In genomic region chr3:96237904-96238511, GRCm38 (mm10) we compare ENCODE assay signal across 8 mouse cellular contexts. TPM values are rescaled to one million over a fixed set of nuclear protein-coding genes. Genes with fewer than 3 reads are reported as not detected.
A peak's percentile ranks its signal among the peaks of the same experiment; 100 is the strongest.
DNase-seq lines count a peak whose midpoint lies in the region; ATAC-seq and TF ChIP-seq lines count a peak whose summit lies in the region.

No protein-coding gene starts in this region.

- in situ Hi-C loops in CH12.LX (cut with MboI; ENCODE audit: low pct_ligation_motif_present, low pct_unique_long_range_greater_than_20kb, low sequenced_read_pairs): no loop called here

- no peaks in the 10 kb centered on the region for H3K36me3 ChIP-seq in CH12.LX (replicated peaks in 1 of 2; ENCODE audit: control insufficient read depth in 1 of 2, insufficient read depth in 1 of 2, low read length in 1 of 2)
- H3K36me3 ChIP-seq in forebrain, embryonic 10.5 days (replicated peaks): no peaks in the 10 kb centered on the region
- H3K36me3 ChIP-seq in liver, embryonic 13.5 days: no peaks in the 10 kb centered on the region

- peak overlapping the region; percentile 55 to 84 (median 76) for H3K4me3 ChIP-seq in CH12.LX (replicated peaks in 1 of 3; ENCODE audit: low read depth in 2 of 3, low read length in 2 of 3, poor library complexity in 1 of 3)
- H3K4me3 ChIP-seq in forebrain, embryonic 10.5 days: peak overlapping the region; percentile 59
- H3K4me3 ChIP-seq in liver, embryonic 13.5 days (replicated peaks): peak overlapping the region; percentile 64

- peak overlapping the region; percentile 31 for H3K4me2 ChIP-seq in CH12.LX (ENCODE audit: insufficient read depth, low read depth, poor library complexity, severe bottlenecking)
- H3K4me2 ChIP-seq in liver, embryonic 13.5 days: peak overlapping the region; percentile 79

- ATAC-seq in liver, embryonic 13.5 days (ENCODE audit: low read depth): no peak; the same call in 1 of the 2 replicates

- TF ChIP-seq EP300 in CH12.LX (IDR thresholded peaks at IDR 0.05; ENCODE audit: low read length): no peak

- H3K27ac ChIP-seq in CH12.LX (ENCODE audit: insufficient read depth, low read depth): peak overlapping the region; percentile 92
- H3K27ac ChIP-seq in forebrain, embryonic 10.5 days: peak overlapping the region; percentile 93
- H3K27ac ChIP-seq in liver, embryonic 13.5 days: peak overlapping the region; percentile 97

- peak; percentile 81 for TF ChIP-seq POLR2A in CH12.LX (IDR thresholded peaks at IDR 0.05; ENCODE audit: low read depth, low read length)

- no peak for TF ChIP-seq RAD21 in CH12.LX (IDR thresholded peaks at IDR 0.05; ENCODE audit: low read depth, low read length)

- dilution Hi-C loops in CH12.LX (cut with MboI; ENCODE audit: extremely low pct_ligation_motif_present, extremely low pct_unique_long_range_greater_than_20kb, low sequenced_read_pairs): no loop called here

- peak overlapping the region; percentile 80 for H3K9ac ChIP-seq in CH12.LX (ENCODE audit: insufficient read depth, low read depth)
- peak overlapping the region; percentile 88 for H3K9ac ChIP-seq in liver, embryonic 13.5 days

- no peaks in the 10 kb centered on the region for H3K79me2 ChIP-seq in CH12.LX (replicated peaks; ENCODE audit: control insufficient read depth, extremely low read depth, insufficient read depth, poor library complexity, severe bottlenecking)

- DNase-seq in heart, adult 11 months: peak; percentile 79
- no peak for DNase-seq in heart, postnatal 10 days
- peak; percentile 74 for DNase-seq in CH12.LX (ENCODE audit: extremely low read depth)
- peak; percentile 52 for DNase-seq in forebrain, embryonic 10.5 days (ENCODE audit: extremely low spot score, low spot score)
- DNase-seq in liver, embryonic 13.5 days: peak; percentile 50
- no peak for DNase-seq in right cerebral cortex, postnatal 10 days (ENCODE audit: low spot score in 2 of 2)
- no peak for DNase-seq in thymus, postnatal 10 days (ENCODE audit: low spot score in 2 of 2)
- DNase-seq in adrenal gland, postnatal 10 days: no peak

- H3K27me3 ChIP-seq in CH12.LX (replicated peaks): no peaks in the 10 kb centered on the region
- no peaks in the 10 kb centered on the region for H3K27me3 ChIP-seq in forebrain, embryonic 10.5 days (ENCODE audit: poor library complexity, severe bottlenecking)
- no peaks in the 10 kb centered on the region for H3K27me3 ChIP-seq in liver, embryonic 13.5 days

- WGBS in forebrain, embryonic 10.5 days: 1% methylated on average over 12 of the region's 12 CpGs
- WGBS in liver, embryonic 13.5 days (ENCODE audit: insufficient replicate concordance): under 1% methylated on average over 12 of the region's 12 CpGs

- no peak for TF ChIP-seq CTCF in CH12.LX (conservative IDR thresholded peaks at IDR 0.05 in 1 of 2, IDR thresholded peaks at IDR 0.05 in 1 of 2; ENCODE audit: low read depth in 2 of 2, low read length in 2 of 2)

- H3K4me1 ChIP-seq in CH12.LX (ENCODE audit: control insufficient read depth in 1 of 2, insufficient read depth in 2 of 2): peaks cover under 1 to 48% of the 10 kb centered on the region in 2 experiments; a peak in 3 of 4 replicates
- H3K4me1 ChIP-seq in forebrain, embryonic 10.5 days: peaks cover 34% of the 10 kb centered on the region
- H3K4me1 ChIP-seq in liver, embryonic 13.5 days (replicated peaks): peaks cover 48% of the 10 kb centered on the region

- intact Hi-C loops in heart, postnatal 10 days (cut with DNase I): loop anchor here (2.0 kb wide), 1 partner anchor 15 kb away; no protein-coding TSS in a partner anchor

- H3K9me3 ChIP-seq in CH12.LX (replicated peaks; ENCODE audit: low read length): no peaks in the 10 kb centered on the region
- H3K9me3 ChIP-seq in forebrain, embryonic 10.5 days: no peaks in the 10 kb centered on the region
- H3K9me3 ChIP-seq in liver, embryonic 13.5 days (replicated peaks): no peaks in the 10 kb centered on the region

TF ChIP-seq in CH12.LX, 34 proteins besides CTCF, POLR2A, EP300 and RAD21:
- TF ChIP-seq NELFE (IDR thresholded peaks at IDR 0.05; ENCODE audit: low read depth, low read length) (peak; percentile 10; the same call in 1 of the 2 replicates), ZMIZ1 (IDR thresholded peaks at IDR 0.05; ENCODE audit: low read depth, low read length) (peak; percentile 98), USF2 (conservative IDR thresholded peaks at IDR 0.05; ENCODE audit: low read depth, low read length) (0 out of 2 replicates have a peak, but pooled peaks have one; percentile 34), ELF1 (IDR thresholded peaks at IDR 0.05; ENCODE audit: low read depth, low read length) (no peak), POLR2AphosphoS2 (IDR thresholded peaks at IDR 0.05; ENCODE audit: low read depth, low read length) (peak; percentile 99), UBTF (IDR thresholded peaks at IDR 0.05; ENCODE audit: low read depth, low read length) (no peak), ZC3H11A (IDR thresholded peaks at IDR 0.05; ENCODE audit: low read depth, low read length) (no peak), HCFC1 (IDR thresholded peaks at IDR 0.05; ENCODE audit: low read depth, low read length) (peak; percentile 17; the same call in 1 of the 2 replicates), NRF1 (IDR thresholded peaks at IDR 0.05; ENCODE audit: low read depth, low read length) (no peak)
TF ChIP-seq in CH12.LX: peak in this region for 5.

RNA-seq across cellular contexts. Expression of gene Hist2h3c2, which starts 0.9 kb away (rescaled TPM):
- 10 to 100 TPM; 78.6 to 96.2 TPM for total RNA-seq in heart, postnatal 10 days (2021)
- 1,105 and 1,173 TPM in 2 replicates for total RNA-seq in CH12.LX (2012; rRNA removed)
- total RNA-seq in CH12.LX (2014; rRNA removed): 11.0 and 15.3 TPM in 2 replicates
- 1.3 TPM in 2 replicates for polyA plus RNA-seq in CH12.LX (2012; ENCODE audit: insufficient read length, low read depth)
- 5.9 and 6.4 TPM in 2 replicates for polyA plus RNA-seq in forebrain, embryonic 10.5 days (2016; fragmentation: Nextera tagmentation; extraction: Ambion mirVana)
- 9.8 and 20.7 TPM in 2 replicates for polyA plus RNA-seq in liver, embryonic 13.5 days (2015; fragmentation: Nextera tagmentation; extraction: Ambion mirVana)
- total RNA-seq in adrenal gland, postnatal 10 days (2021): 100 to 1,000 TPM; 135 to 152 TPM

RNA-seq across cellular contexts. Expression of gene Hist2h2aa2, which starts 2.1 kb away (rescaled TPM):
- 100 to 1,000 TPM; 615 to 716 TPM for total RNA-seq in heart, postnatal 10 days (2021)
- total RNA-seq in CH12.LX (2012; rRNA removed): 4,203 and 5,136 TPM in 2 replicates
- not detected in 2 replicates for total RNA-seq in CH12.LX (2014; rRNA removed)
- polyA plus RNA-seq in CH12.LX (2012; ENCODE audit: insufficient read length, low read depth): 2.5 and 2.7 TPM in 2 replicates
- 19.2 and 34.4 TPM in 2 replicates for polyA plus RNA-seq in forebrain, embryonic 10.5 days (2016; fragmentation: Nextera tagmentation; extraction: Ambion mirVana)
- 53.6 and 86.4 TPM in 2 replicates for polyA plus RNA-seq in liver, embryonic 13.5 days (2015; fragmentation: Nextera tagmentation; extraction: Ambion mirVana)
- total RNA-seq in adrenal gland, postnatal 10 days (2021): 1,000 to 10,000 TPM in 1 of 2 experiments, 100 to 1,000 TPM in 1; 944 to 1,071 TPM

RNA-seq across cellular contexts. Expression of gene Hist2h2aa1, which starts 7.3 kb away (rescaled TPM):
- total RNA-seq in heart, postnatal 10 days (2021): 10 to 100 TPM; 21.8 to 28.9 TPM
- total RNA-seq in CH12.LX (2012; rRNA removed): 1,248 and 1,515 TPM in 2 replicates
- total RNA-seq in CH12.LX (2014; rRNA removed): 48.1 and 113 TPM in 2 replicates
- 0.64 and 0.98 TPM in 2 replicates for polyA plus RNA-seq in CH12.LX (2012; ENCODE audit: insufficient read length, low read depth)
- 8.1 and 16.6 TPM in 2 replicates for polyA plus RNA-seq in forebrain, embryonic 10.5 days (2016; fragmentation: Nextera tagmentation; extraction: Ambion mirVana)
- polyA plus RNA-seq in liver, embryonic 13.5 days (2015; fragmentation: Nextera tagmentation; extraction: Ambion mirVana): 26.9 and 40.6 TPM in 2 replicates
- total RNA-seq in adrenal gland, postnatal 10 days (2021): 10 to 100 TPM; 27.3 to 37.4 TPM

RNA-seq across cellular contexts. Expression of gene Hist2h3c1, which starts 8.5 kb away (rescaled TPM):
- total RNA-seq in heart, postnatal 10 days (2021): under 1 TPM in 1 of 2 experiments, not detected in 1; 0.22 TPM
- 0.67 and 1.4 TPM in 2 replicates for total RNA-seq in CH12.LX (2012; rRNA removed)
- total RNA-seq in CH12.LX (2014; rRNA removed): 1.2 and 1.4 TPM in 2 replicates
- polyA plus RNA-seq in CH12.LX (2012; ENCODE audit: insufficient read length, low read depth): 0.33 and 0.34 TPM in 2 replicates
- 0.86 TPM in 1 of 2 replicates, not detected in the other for polyA plus RNA-seq in forebrain, embryonic 10.5 days (2016; fragmentation: Nextera tagmentation; extraction: Ambion mirVana)
- polyA plus RNA-seq in liver, embryonic 13.5 days (2015; fragmentation: Nextera tagmentation; extraction: Ambion mirVana): 2.3 TPM in 2 replicates
- under 1 TPM in 1 of 2 experiments, not detected in 1; 0.39 TPM for total RNA-seq in adrenal gland, postnatal 10 days (2021)

RNA-seq across cellular contexts. Expression of gene Hist2h2be, which starts 17.1 kb away (rescaled TPM):
- 1 to 10 TPM; 4.6 to 5.9 TPM for total RNA-seq in heart, postnatal 10 days (2021)
- total RNA-seq in CH12.LX (2012; rRNA removed) (3.8 and 3.9 TPM in 2 replicates), CH12.LX (2014; rRNA removed) (2.9 and 4.0 TPM in 2 replicates)
- 2.3 and 2.5 TPM in 2 replicates for polyA plus RNA-seq in CH12.LX (2012; ENCODE audit: insufficient read length, low read depth)
- polyA plus RNA-seq in forebrain, embryonic 10.5 days (2016; fragmentation: Nextera tagmentation; extraction: Ambion mirVana): 12.8 and 15.5 TPM in 2 replicates
- polyA plus RNA-seq in liver, embryonic 13.5 days (2015; fragmentation: Nextera tagmentation; extraction: Ambion mirVana): 5.4 and 7.9 TPM in 2 replicates
- total RNA-seq in adrenal gland, postnatal 10 days (2021): 10 to 100 TPM in 1 of 2 experiments, 1 to 10 TPM in 1; 6.9 to 10.8 TPM

Comparison
In these comparisons a context has a peak if more than half of its experiments do, and no peak if none do; other contexts are left out.
1. DNase-seq: peak in heart, adult 11 months (single experiment), CH12.LX (single experiment), forebrain, embryonic 10.5 days (single experiment) and liver, embryonic 13.5 days (single experiment); none in heart, postnatal 10 days (0 of 2), right cerebral cortex, postnatal 10 days (0 of 2), thymus, postnatal 10 days (0 of 2) and adrenal gland, postnatal 10 days (single experiment).
2. Peak in every context shown above with its lines, with median percentiles within 50 percentile points of each other: H3K27ac ChIP-seq and H3K4me3 ChIP-seq.